Mouse (Mus musculus): ENCODE results near the gene Mrpl55. TPM values are rescaled to one million over a fixed set of nuclear protein-coding genes. Genes with fewer than 3 reads are reported as not detected.
A peak's percentile ranks its signal among the peaks of the same experiment; 100 is the strongest.

The Mrpl55 gene
- 10 to 100 TPM; 36.7 to 42.7 TPM for total RNA-seq (2021)

DNA sequence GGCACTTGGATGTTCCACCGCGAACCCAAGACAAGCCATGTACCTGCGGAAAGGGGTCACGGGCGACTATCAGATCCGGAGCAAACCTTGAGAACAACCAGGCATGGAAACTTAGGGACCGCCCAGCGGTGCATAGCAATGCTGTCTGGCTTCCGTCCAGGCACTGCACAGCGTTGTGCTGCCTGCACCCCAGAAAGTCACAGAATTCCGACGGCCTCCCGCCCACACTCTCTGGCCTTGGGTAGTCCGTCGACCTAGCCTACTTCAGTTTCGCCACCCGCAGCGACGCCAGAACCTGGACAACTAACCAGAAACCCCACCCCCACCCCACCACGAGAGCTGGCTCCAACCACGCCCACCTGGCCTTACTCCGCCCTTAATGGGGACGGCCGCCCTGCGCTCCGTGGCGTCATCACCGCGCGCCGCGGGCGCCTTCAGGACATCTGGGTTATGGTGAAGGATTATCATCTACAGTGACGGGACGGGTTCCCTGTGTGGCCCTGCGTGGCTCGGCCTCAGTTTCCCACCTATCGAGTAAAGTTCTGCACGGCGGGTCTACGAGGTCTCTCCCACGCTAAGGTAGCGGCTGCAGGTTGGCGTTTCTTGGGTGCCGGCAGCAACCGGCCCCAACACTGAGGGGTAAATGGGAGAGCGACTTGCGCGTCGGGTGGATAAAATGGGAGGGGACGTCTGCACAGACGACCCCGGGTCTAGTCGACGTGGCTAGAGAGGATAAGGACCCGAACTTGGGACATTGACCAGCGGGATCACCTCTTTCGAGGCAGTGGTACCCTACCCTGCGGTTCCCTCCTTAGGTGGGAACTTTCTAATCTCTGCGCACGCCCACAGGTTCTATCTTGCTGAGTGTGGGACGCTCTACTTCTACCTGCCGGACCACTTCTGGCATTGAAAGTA, at the start of gene Mrpl55:
TSS of gene Mrpl55 (plus strand) at position 406 of the 915 bp plus-strand sequence.
- DNase-seq (ENCODE audit: extremely low spot score in 1 of 2, low spot score in 2 of 2), result peak; percentile 91 to 97
- intact Hi-C loops (cut with DNase I), result no loop called here

- DNase-seq (ENCODE audit: extremely low spot score in 1 of 2, low spot score in 2 of 2), result no peak
- intact Hi-C loops (cut with DNase I), result no loop called here
These were observed 48.1 kb upstream of the Mrpl55 start for GRCm38 (mm10) chr11:59154220-59154619.

- intact Hi-C loops (cut with DNase I), result no loop called here
- DNase-seq (ENCODE audit: extremely low spot score in 1 of 2, low spot score in 2 of 2), result peak in 1 of 2 experiments; percentile 25
These were observed 46.4 kb upstream of the Mrpl55 start for GRCm38 (mm10) chr11:59155900-59156299.

- DNase-seq (ENCODE audit: extremely low spot score in 1 of 2, low spot score in 2 of 2), result no peak
- intact Hi-C loops (cut with DNase I), result no loop called here
These were observed 43.2 kb upstream of the Mrpl55 start for GRCm38 (mm10) chr11:59159099-59159498.

GRCm38 (mm10) chr11:59159558-59159957, 42.7 kb upstream of the Mrpl55 start:
- DNase-seq (ENCODE audit: extremely low spot score in 1 of 2, low spot score in 2 of 2), result no peak
- intact Hi-C loops (cut with DNase I), result no loop called here

- intact Hi-C loops (cut with DNase I), result no loop called here
- DNase-seq (ENCODE audit: extremely low spot score in 1 of 2, low spot score in 2 of 2), result peak in 1 of 2 experiments; percentile 26
These were observed 40.9 kb upstream of the Mrpl55 start for GRCm38 (mm10) chr11:59161398-59161797.

- DNase-seq (ENCODE audit: extremely low spot score in 1 of 2, low spot score in 2 of 2), result peak in 1 of 2 experiments; percentile 11
- intact Hi-C loops (cut with DNase I), result no loop called here
These were observed 39.6 kb upstream of the Mrpl55 start for GRCm38 (mm10) chr11:59162443-59163254.

GRCm38 (mm10) chr11:59163255-59164236, 38.7 kb upstream of the Mrpl55 start, which contains the start of gene Iba57:
Iba57 (minus strand) TSS chr11:59163739.
- intact Hi-C loops (cut with DNase I), result no loop called here
- peak; percentile 98 for DNase-seq (ENCODE audit: extremely low spot score in 1 of 2, low spot score in 2 of 2)

- intact Hi-C loops (cut with DNase I), result no loop called here
- peak in 1 of 2 experiments; percentile 21 for DNase-seq (ENCODE audit: extremely low spot score in 1 of 2, low spot score in 2 of 2)
These were observed 37.9 kb upstream of the Mrpl55 start for GRCm38 (mm10) chr11:59164384-59164783.

DNA sequence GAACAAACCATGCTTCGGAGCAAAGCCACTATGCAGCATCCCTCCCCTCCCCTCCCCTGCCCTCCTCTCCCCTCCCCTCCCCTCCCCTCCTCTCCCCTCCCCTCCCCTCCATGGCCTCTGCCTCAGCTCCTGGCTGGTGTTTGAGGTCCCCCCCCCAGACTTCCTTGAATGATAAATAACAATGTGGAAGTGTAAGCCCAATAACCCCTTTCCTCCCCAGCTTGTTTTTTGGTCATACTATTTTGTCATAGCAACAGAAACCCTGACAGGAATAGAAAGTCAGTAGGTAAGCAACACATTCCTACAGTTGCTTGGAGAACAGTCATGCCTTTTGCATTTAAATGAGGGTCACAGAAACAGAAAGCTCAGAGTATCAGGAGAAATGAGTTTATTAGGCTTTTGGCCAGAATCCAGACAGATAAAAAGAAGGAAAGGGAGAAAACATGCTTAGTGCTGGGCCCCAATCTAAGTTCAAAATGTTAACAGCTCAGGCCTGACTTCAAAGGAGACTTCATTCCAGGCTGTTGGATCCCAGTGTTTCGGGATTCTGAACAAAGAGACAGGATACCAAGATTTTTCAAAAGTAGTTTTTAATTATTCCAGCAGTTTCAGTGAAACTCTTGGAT, 36.6 kb upstream of the Mrpl55 start:
- intact Hi-C loops (cut with DNase I), result no loop called here
- peak in 1 of 2 experiments; percentile 13 for DNase-seq (ENCODE audit: extremely low spot score in 1 of 2, low spot score in 2 of 2)

GRCm38 (mm10) chr11:59169807-59170206, 32.5 kb upstream of the Mrpl55 start:
- intact Hi-C loops (cut with DNase I), result no loop called here
- no peak for DNase-seq (ENCODE audit: extremely low spot score in 1 of 2, low spot score in 2 of 2)

DNA sequence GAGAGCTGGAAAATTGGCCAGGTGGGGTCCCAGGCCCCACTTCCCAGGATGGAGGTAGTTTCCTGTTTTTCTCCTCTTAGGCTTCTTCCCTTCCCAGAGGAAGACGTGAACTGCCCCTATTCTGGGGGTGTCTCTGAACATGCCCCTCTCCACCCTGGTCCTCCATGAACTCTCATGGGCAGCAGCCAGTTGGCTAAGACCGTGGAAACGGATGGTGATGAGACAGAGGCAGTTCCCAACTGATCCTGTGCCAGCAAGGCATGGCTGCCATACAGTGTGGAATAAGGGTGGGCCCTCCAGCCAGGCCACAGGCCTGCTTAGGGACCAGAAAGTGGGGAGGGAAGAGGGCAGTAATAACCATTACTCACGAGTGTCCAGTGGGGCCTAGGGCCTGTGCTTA, 31.7 kb upstream of the Mrpl55 start:
- intact Hi-C loops (cut with DNase I), result no loop called here
- no peak for DNase-seq (ENCODE audit: extremely low spot score in 1 of 2, low spot score in 2 of 2)

- intact Hi-C loops (cut with DNase I), result no loop called here
- DNase-seq (ENCODE audit: extremely low spot score in 1 of 2, low spot score in 2 of 2), result no peak
These were observed 28.0 kb upstream of the Mrpl55 start for GRCm38 (mm10) chr11:59174189-59174838.

DNA sequence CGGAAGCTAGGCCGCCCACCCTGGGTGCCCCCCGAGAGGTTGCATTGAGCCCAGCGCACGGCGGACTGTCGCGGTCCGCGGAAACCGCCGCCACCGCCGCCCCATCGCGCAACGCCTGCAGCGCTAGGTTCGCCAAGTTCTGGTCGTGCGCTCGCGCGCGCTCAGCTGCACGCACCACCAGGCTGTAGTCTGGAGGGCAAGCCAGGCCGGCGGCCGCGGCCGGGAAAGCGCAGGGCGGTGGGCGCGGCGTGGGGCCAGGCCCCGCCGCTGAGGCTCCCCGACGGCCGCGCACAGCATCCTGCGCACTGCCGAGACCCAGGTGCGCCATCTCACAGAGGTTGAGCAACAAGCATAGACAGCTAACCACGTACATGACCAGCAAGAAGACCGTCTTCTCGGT, 25.8 kb upstream of the Mrpl55 start:
- DNase-seq (ENCODE audit: extremely low spot score in 1 of 2, low spot score in 2 of 2), result peak in 1 of 2 experiments; percentile 25
- intact Hi-C loops (cut with DNase I), result no loop called here

GRCm38 (mm10) chr11:59176921-59177320, 25.4 kb upstream of the Mrpl55 start:
- intact Hi-C loops (cut with DNase I), result no loop called here
- DNase-seq (ENCODE audit: extremely low spot score in 1 of 2, low spot score in 2 of 2), result peak in 1 of 2 experiments; percentile 26

DNA sequence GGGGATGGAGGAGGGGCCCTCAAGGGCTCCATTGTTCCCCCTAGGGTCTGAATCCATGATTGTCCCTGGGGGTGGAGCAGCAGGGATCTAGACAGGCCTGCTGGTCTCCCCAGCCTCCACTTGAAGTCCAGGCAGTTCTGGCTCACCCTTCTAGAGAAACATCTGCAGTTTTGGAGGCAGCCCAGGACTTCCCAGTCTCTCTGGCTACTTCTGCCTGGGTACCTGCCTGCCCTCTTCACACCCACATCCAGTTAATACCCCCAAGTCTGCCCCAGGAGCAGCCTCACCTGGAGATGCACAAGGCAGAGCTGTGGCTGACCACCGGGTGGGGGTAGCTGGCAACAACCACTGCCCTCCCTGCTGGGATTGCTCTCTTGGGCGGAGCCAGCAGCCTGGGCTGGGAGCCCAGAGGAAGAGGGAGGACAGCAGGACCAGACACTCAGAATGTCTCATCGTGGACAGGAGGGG, 19.4 kb upstream of the Mrpl55 start, which contains the start of gene Gjc2:
TSS of gene Gjc2 (minus strand) at position 350 of the 468 bp plus-strand sequence.
- intact Hi-C loops (cut with DNase I), result loop anchor here (10.0 kb wide), 1 partner anchor 208 kb away; the partner anchor contains the start of gene Trim11
- DNase-seq (ENCODE audit: extremely low spot score in 1 of 2, low spot score in 2 of 2), result peak in 1 of 2 experiments; percentile 61

GRCm38 (mm10) chr11:59183821-59184220, 18.5 kb upstream of the Mrpl55 start:
- intact Hi-C loops (cut with DNase I), result loop anchor here (10.0 kb wide), 1 partner anchor 209 kb away; the partner anchor contains the start of gene Trim11
- DNase-seq (ENCODE audit: extremely low spot score in 1 of 2, low spot score in 2 of 2), result peak in 1 of 2 experiments; percentile 61

Data from left cerebral cortex, postnatal 10 days (tissue).